Mouse (Mus musculus): ENCODE data around the gene Gm32742. TPM values are rescaled to one million over a fixed set of nuclear protein-coding genes. Genes with fewer than 3 reads are reported as not detected.

The Gm32742 gene
- polyA plus RNA-seq, 1 experiment from 2014 or later, result under 0.01 TPM

- in situ Hi-C loops (cut with MboI; ENCODE audit: low pct_unique_long_range_greater_than_20kb), result no loop called here
- DNase-seq (ENCODE audit: low read depth, low spot score) (no peak), ATAC-seq (no peak)
- POLR2A ChIA-PET, result interaction anchor here (0.7 kb wide), 1 partner anchor 456 kb away, joined by 10 read pairs; no protein-coding TSS in a partner anchor
- peaks cover 46% of the 10 kb centered on the region for H3K27me3 ChIP-seq
- CTCF ChIA-PET, result no interaction called here
- TF ChIP-seq CTCF (IDR thresholded peaks at IDR 0.05), result no peak
Measured at GRCm38 (mm10) chr9:51114767-51115166, 50.5 kb downstream of the Gm32742 start.

- CTCF ChIA-PET, result interaction anchor here (1.2 kb wide), 1 partner anchor 16 kb away, joined by 3 read pairs; no protein-coding TSS in a partner anchor
- in situ Hi-C loops (cut with MboI; ENCODE audit: low pct_unique_long_range_greater_than_20kb), result no loop called here
- TF ChIP-seq CTCF (IDR thresholded peaks at IDR 0.05), result no peak
- peaks cover 38% of the 10 kb centered on the region for H3K27me3 ChIP-seq
- no peak for ATAC-seq
- POLR2A ChIA-PET, result interaction anchor here (0.7 kb wide), 1 partner anchor 758 kb away, joined by 3 read pairs; no protein-coding TSS in a partner anchor
- no peak for DNase-seq (ENCODE audit: low read depth, low spot score)
Measured at GRCm38 (mm10) chr9:51105751-51106150, 59.6 kb downstream of the Gm32742 start.

GRCm38 (mm10) chr9:51103808-51104514, 61.4 kb downstream of the Gm32742 start:
- in situ Hi-C loops (cut with MboI; ENCODE audit: low pct_unique_long_range_greater_than_20kb), result no loop called here
- H3K27me3 ChIP-seq, result peaks cover 26% of the 10 kb centered on the region
- DNase-seq (ENCODE audit: low read depth, low spot score), result no peak
- CTCF ChIA-PET, result no interaction called here
- no peak for ATAC-seq
- POLR2A ChIA-PET, result no interaction called here
- TF ChIP-seq CTCF (IDR thresholded peaks at IDR 0.05), result no peak

GRCm38 (mm10) chr9:51102963-51103807, 62.1 kb downstream of the Gm32742 start:
- ATAC-seq (no peak), DNase-seq (ENCODE audit: low read depth, low spot score) (no peak)
- in situ Hi-C loops (cut with MboI; ENCODE audit: low pct_unique_long_range_greater_than_20kb), result no loop called here
- TF ChIP-seq CTCF (IDR thresholded peaks at IDR 0.05), result no peak
- ChIA-PET CTCF (interaction anchor here (0.7 kb wide), 1 partner anchor 64 kb away, joined by 3 read pairs; no protein-coding TSS in a partner anchor), POLR2A (interaction anchor here (0.6 kb wide), 1 partner anchor 19 kb away, joined by 3 read pairs; no protein-coding TSS in a partner anchor)
- peaks cover 18% of the 10 kb centered on the region for H3K27me3 ChIP-seq

- no peak for ATAC-seq
- ChIA-PET CTCF (interaction anchor here (0.7 to 1.2 kb wide), 2 partner anchors 9 to 13 kb away, joined by 3 read pairs; no protein-coding TSS in a partner anchor), POLR2A (interaction anchor here (0.6 kb wide), 1 partner anchor 18 kb away, joined by 3 read pairs; no protein-coding TSS in a partner anchor)
Measured at GRCm38 (mm10) chr9:51101756-51102425, 63.4 kb downstream of the Gm32742 start, which contains the start of gene 4833427G06Rik. Gene 4833427G06Rik (minus strand): TSS chr9:51102078.

GRCm38 (mm10) chr9:51096306-51096705, 69.0 kb downstream of the Gm32742 start:
- TF ChIP-seq CTCF (IDR thresholded peaks at IDR 0.05), result no peak
- H3K27me3 ChIP-seq, result peaks cover 25% of the 10 kb centered on the region
- no peak for DNase-seq (ENCODE audit: low read depth, low spot score)
- in situ Hi-C loops (cut with MboI; ENCODE audit: low pct_unique_long_range_greater_than_20kb), result no loop called here
- ChIA-PET POLR2A (interaction anchor here (0.8 kb wide), 1 partner anchor 191 kb away, joined by 7 read pairs; no protein-coding TSS in a partner anchor), CTCF (no interaction called here)
- ATAC-seq, result no peak

More at GRCm38 (mm10) chr9:51101756-51102425, 63.4 kb downstream of the Gm32742 start, which contains the start of gene 4833427G06Rik:
- no peak for TF ChIP-seq CTCF (IDR thresholded peaks at IDR 0.05)
- in situ Hi-C loops (cut with MboI; ENCODE audit: low pct_unique_long_range_greater_than_20kb), result no loop called here
- DNase-seq (ENCODE audit: low read depth, low spot score), result no peak
- peaks cover 15% of the 10 kb centered on the region for H3K27me3 ChIP-seq

- in situ Hi-C loops (cut with MboI; ENCODE audit: low pct_unique_long_range_greater_than_20kb), result no loop called here
Measured at GRCm38 (mm10) chr9:51093697-51094096, 71.6 kb downstream of the Gm32742 start.

GRCm38 (mm10) chr9:51081614-51082013, 83.7 kb downstream of the Gm32742 start:
- no peak for TF ChIP-seq CTCF (IDR thresholded peaks at IDR 0.05)
- POLR2A ChIA-PET, result no interaction called here
- DNase-seq (ENCODE audit: low read depth, low spot score), result no peak
- CTCF ChIA-PET, result no interaction called here
- in situ Hi-C loops (cut with MboI; ENCODE audit: low pct_unique_long_range_greater_than_20kb), result no loop called here
- ATAC-seq, result no peak
- H3K27me3 ChIP-seq, result peaks cover 18% of the 10 kb centered on the region

More at GRCm38 (mm10) chr9:51093697-51094096, 71.6 kb downstream of the Gm32742 start:
- POLR2A ChIA-PET, result no interaction called here
- TF ChIP-seq CTCF (IDR thresholded peaks at IDR 0.05), result no peak
- ATAC-seq (no peak), DNase-seq (ENCODE audit: low read depth, low spot score) (no peak)
- H3K27me3 ChIP-seq, result peaks cover 39% of the 10 kb centered on the region
- CTCF ChIA-PET, result interaction anchor here (1.4 kb wide), 1 partner anchor 8 kb away, joined by 3 read pairs; the partner anchor contains the start of gene 4833427G06Rik

Other genes starting within 250 kb of the Gm32742 start
- 17.3 TPM for gene Sik2, start 156.4 kb downstream of the Gm32742 start, polyA plus RNA-seq (2021)
- not detected for gene Btg4, start 104.6 kb downstream of the Gm32742 start, polyA plus RNA-seq (2021)
- not detected for gene Layn, start 88.4 kb downstream of the Gm32742 start, polyA plus RNA-seq (2021)
- not detected for gene 4833427G06Rik, start 63.4 kb downstream of the Gm32742 start, polyA plus RNA-seq (2021)
- not detected for gene Pou2af1, start 48.2 kb upstream of the Gm32742 start, polyA plus RNA-seq (2021)
- gene Colca2, start 113.1 kb upstream of the Gm32742 start, polyA plus RNA-seq (2021), result 3.5 TPM
- not detected for gene 1810046K07Rik, start 163.4 kb upstream of the Gm32742 start, polyA plus RNA-seq (2021)